Mouse (Mus musculus): ENCODE results near the gene Spata6. TPM values are rescaled to one million over a fixed set of nuclear protein-coding genes. Genes with fewer than 3 reads are reported as not detected.

Gene Spata6
- 36.3 and 38.0 TPM in 2 replicates for polyA plus RNA-seq (2015; fragmentation: Nextera tagmentation; extraction: Ambion mirVana)

GRCm38 (mm10) chr4:111719776-111720661, at the start of gene Spata6:
TSS of gene Spata6 (plus strand) at chr4:111719984.
- ATAC-seq (ENCODE audit: low read depth) = peak; percentile 98
- Histone ChIP-seq H3K4me3 (ENCODE audit: low read length) (peak within 1 kb of the TSS; percentile 94), H3K27me3 (ENCODE audit: control insufficient read depth, insufficient read depth, low read depth, low read length) (no peaks in the 10 kb centered on the region), H3K4me1 (replicated peaks; ENCODE audit: control insufficient read depth, insufficient read depth, low read length) (peaks cover 3% of the 10 kb centered on the region; the same call in 1 of the 2 replicates), H3K36me3 (ENCODE audit: control insufficient read depth, insufficient read depth, low read length) (no peaks in the 10 kb centered on the region; the same call in 1 of the 2 replicates), H3K4me2 (ENCODE audit: low read depth, low read length) (peak within 1 kb of the TSS; percentile 63), H3K27ac (ENCODE audit: low read length) (peak within 1 kb of the TSS; percentile 88), H3K9ac (ENCODE audit: low read length) (peak within 1 kb of the TSS; percentile 90), H3K9me3 (ENCODE audit: control insufficient read depth, low read length) (no peaks in the 10 kb centered on the region)
- under 1% methylated on average over 47 of the region's 50 CpGs for WGBS

DNA sequence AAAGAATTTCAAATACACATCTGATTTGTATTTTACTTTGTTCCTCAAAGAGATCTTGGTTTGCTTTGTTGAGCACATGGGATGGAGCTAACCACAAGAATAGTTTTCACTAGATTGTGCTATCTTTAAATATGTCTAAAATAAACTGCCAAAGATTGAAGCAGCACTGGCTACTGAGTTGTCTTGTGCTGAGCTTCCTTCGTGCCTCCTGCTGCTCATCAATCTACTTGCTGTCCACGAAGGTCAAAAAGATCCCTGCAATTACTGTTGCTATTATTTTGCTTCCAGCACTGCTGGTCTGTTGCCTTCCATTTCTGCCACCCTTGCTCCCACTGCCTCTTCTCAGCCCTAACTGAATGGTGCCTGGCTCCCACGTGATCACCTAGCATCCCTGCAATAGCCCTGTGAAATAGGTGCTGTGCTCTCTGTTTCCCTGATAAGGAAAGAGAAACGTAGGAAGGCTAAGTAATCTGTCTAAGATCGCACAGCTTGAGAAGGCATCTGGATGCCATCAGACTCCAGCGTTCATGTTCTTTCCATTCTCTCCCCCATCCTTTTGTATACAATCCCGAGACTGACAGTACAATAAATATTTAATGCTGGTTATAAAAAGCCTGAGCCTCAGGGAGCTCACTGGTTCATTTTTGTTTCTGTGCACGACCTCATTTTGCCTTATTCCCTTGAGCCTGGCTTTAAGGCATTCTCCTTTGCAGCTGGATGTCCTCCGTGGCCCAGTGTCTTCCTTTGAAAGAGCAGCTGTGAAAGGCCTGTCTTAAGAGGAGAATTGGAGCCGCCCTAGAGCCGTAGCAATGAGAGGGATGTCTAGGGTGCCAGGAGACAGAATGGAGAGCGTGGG, 49.0 kb upstream of the Spata6 start:
- Histone ChIP-seq H3K4me1 (replicated peaks; ENCODE audit: control insufficient read depth, insufficient read depth, low read length) (peaks cover 10% of the 10 kb centered on the region), H3K36me3 (ENCODE audit: control insufficient read depth, insufficient read depth, low read length) (no peaks in the 10 kb centered on the region), H3K9ac (ENCODE audit: low read length) (no peak overlapping the region; the same call in 1 of the 2 replicates), H3K27ac (ENCODE audit: low read length) (peak overlapping the region; percentile 77), H3K4me2 (ENCODE audit: low read depth, low read length) (no peak overlapping the region; the same call in 1 of the 2 replicates), H3K4me3 (ENCODE audit: low read length) (no peak overlapping the region), H3K9me3 (ENCODE audit: control insufficient read depth, low read length) (no peaks in the 10 kb centered on the region), H3K27me3 (ENCODE audit: control insufficient read depth, insufficient read depth, low read depth, low read length) (no peaks in the 10 kb centered on the region)
- WGBS = 23% methylated on average over 12 of the region's 12 CpGs
- ATAC-seq (ENCODE audit: low read depth) = peak; percentile 76

DNA sequence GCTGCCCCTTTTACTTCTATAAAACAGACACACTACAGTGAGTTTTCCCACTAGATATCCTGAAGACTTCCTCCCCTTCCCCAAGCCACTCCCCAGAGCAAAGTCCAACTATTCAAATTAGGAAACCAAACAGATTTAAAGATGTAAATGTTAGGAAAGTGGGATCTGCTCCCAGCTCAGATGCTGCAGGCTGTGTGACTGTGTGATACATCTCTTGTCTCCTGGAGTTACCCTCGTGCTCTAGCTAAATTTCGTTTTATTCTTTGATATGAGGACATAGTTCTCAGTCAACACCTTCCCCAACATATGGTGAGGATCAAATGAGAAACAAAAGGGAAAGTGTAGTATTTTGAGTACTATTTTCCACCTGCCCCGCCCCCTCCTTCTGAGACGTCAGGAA, 48.3 kb upstream of the Spata6 start:
- peak overlapping the region; percentile 77 for H3K27ac ChIP-seq (ENCODE audit: low read length)
- H3K4me2 ChIP-seq (ENCODE audit: low read depth, low read length) = no peak overlapping the region
- H3K27me3 ChIP-seq (ENCODE audit: control insufficient read depth, insufficient read depth, low read depth, low read length) = no peaks in the 10 kb centered on the region
- WGBS = 39% methylated on average over 4 of the region's 4 CpGs
- no peak overlapping the region for H3K4me3 ChIP-seq (ENCODE audit: low read length)
- peaks cover 10% of the 10 kb centered on the region for H3K4me1 ChIP-seq (replicated peaks; ENCODE audit: control insufficient read depth, insufficient read depth, low read length)
- H3K36me3 ChIP-seq (ENCODE audit: control insufficient read depth, insufficient read depth, low read length) = no peaks in the 10 kb centered on the region
- H3K9me3 ChIP-seq (ENCODE audit: control insufficient read depth, low read length) = no peaks in the 10 kb centered on the region
- no peak overlapping the region for H3K9ac ChIP-seq (ENCODE audit: low read length)
- ATAC-seq (ENCODE audit: low read depth) = peak; percentile 24

DNA sequence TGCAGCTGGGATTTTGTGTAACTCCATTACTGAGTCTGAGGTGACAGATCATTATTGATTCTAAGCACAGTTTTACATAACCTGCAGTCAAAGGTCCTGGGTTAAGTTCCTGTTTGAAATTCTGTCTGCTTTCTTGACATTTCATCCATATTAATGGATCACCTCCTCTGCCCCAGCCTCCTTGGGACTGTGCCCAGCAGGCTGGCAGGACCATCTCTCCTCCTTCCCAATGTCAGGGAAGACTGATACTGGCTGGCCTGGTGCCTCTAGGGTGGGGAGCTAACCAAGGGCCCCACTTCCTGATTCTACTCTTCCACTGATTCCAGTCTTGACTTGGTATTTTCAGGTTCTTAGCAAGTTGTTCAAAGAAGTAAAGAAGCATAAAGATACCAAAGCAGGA, 45.9 kb upstream of the Spata6 start:
- Histone ChIP-seq H3K27ac (ENCODE audit: low read length) (no peak overlapping the region), H3K9ac (ENCODE audit: low read length) (no peak overlapping the region), H3K9me3 (ENCODE audit: control insufficient read depth, low read length) (no peaks in the 10 kb centered on the region), H3K27me3 (ENCODE audit: control insufficient read depth, insufficient read depth, low read depth, low read length) (no peaks in the 10 kb centered on the region), H3K4me3 (ENCODE audit: low read length) (no peak overlapping the region), H3K4me2 (ENCODE audit: low read depth, low read length) (no peak overlapping the region), H3K4me1 (replicated peaks; ENCODE audit: control insufficient read depth, insufficient read depth, low read length) (peaks cover 10% of the 10 kb centered on the region), H3K36me3 (ENCODE audit: control insufficient read depth, insufficient read depth, low read length) (no peaks in the 10 kb centered on the region)
- no peak for ATAC-seq (ENCODE audit: low read depth)

GRCm38 (mm10) chr4:111681926-111682325, 37.9 kb upstream of the Spata6 start:
- no peak overlapping the region for H3K4me2 ChIP-seq (ENCODE audit: low read depth, low read length)
- H3K4me3 ChIP-seq (ENCODE audit: low read length) = no peak overlapping the region
- H3K4me1 ChIP-seq (replicated peaks; ENCODE audit: control insufficient read depth, insufficient read depth, low read length) = peaks cover 3% of the 10 kb centered on the region; the same call in 1 of the 2 replicates
- no peaks in the 10 kb centered on the region for H3K9me3 ChIP-seq (ENCODE audit: control insufficient read depth, low read length)
- no peak for ATAC-seq (ENCODE audit: low read depth)
- H3K36me3 ChIP-seq (ENCODE audit: control insufficient read depth, insufficient read depth, low read length) = no peaks in the 10 kb centered on the region
- no peak overlapping the region for H3K9ac ChIP-seq (ENCODE audit: low read length)
- H3K27ac ChIP-seq (ENCODE audit: low read length) = no peak overlapping the region
- no peaks in the 10 kb centered on the region for H3K27me3 ChIP-seq (ENCODE audit: control insufficient read depth, insufficient read depth, low read depth, low read length)
- 80% methylated on average over 5 of the region's 5 CpGs for WGBS

DNA sequence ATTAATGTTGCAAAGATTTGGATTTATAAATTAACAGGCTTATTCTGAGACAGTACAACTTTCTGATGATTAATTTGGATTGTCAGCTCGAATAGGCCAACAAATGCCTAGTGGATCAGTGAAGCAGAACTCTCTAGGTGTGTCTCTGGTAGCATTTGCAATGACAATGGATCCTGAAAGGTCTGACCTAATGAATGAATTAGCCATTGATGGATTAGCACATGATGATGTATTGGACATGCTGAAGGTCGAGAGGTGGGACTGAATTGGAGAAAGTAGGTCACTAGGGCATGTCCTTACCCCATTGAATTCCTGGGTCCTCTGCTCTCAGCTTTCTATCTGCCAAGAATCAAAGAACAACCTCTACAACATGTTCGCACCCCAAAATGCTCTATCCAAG, 37.0 kb upstream of the Spata6 start:
- H3K27ac ChIP-seq (ENCODE audit: low read length) = no peak overlapping the region
- WGBS = 70% methylated on average over 3 of the region's 3 CpGs

DNA sequence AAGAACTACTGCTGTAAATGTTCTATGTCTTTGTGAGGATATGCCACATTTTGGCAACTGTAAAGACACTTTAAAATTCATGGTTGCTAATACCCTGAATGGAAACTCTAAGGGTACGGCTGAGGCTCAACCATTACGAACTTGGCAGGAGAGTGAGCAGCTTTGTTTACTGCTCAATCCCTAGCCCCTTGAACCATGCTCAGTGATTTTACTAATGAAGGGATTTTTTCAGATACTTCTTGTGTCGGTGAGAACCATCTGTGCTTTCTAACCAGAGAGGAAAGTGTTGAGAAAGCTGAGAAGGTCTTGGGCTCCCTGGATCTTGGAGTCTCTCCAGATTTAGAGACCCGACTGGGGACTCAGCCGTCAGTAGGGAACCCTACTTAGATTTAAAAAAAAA, 35.9 kb upstream of the Spata6 start:
- Histone ChIP-seq H3K9me3 (ENCODE audit: control insufficient read depth, low read length) (no peaks in the 10 kb centered on the region), H3K4me1 (replicated peaks; ENCODE audit: control insufficient read depth, insufficient read depth, low read length) (peaks cover 7% of the 10 kb centered on the region; the same call in 1 of the 2 replicates), H3K36me3 (ENCODE audit: control insufficient read depth, insufficient read depth, low read length) (no peaks in the 10 kb centered on the region), H3K27ac (ENCODE audit: low read length) (no peak overlapping the region), H3K4me2 (ENCODE audit: low read depth, low read length) (no peak overlapping the region), H3K4me3 (ENCODE audit: low read length) (no peak overlapping the region), H3K9ac (ENCODE audit: low read length) (no peak overlapping the region), H3K27me3 (ENCODE audit: control insufficient read depth, insufficient read depth, low read depth, low read length) (no peaks in the 10 kb centered on the region)
- ATAC-seq (ENCODE audit: low read depth) = no peak
- WGBS = 46% methylated on average over 5 of the region's 5 CpGs

More for the DNA sequence above, 37.0 kb upstream of the Spata6 start:
- no peak overlapping the region for H3K4me2 ChIP-seq (ENCODE audit: low read depth, low read length)
- no peak for ATAC-seq (ENCODE audit: low read depth)
- H3K27me3 ChIP-seq (ENCODE audit: control insufficient read depth, insufficient read depth, low read depth, low read length) = no peaks in the 10 kb centered on the region
- no peaks in the 10 kb centered on the region for H3K9me3 ChIP-seq (ENCODE audit: control insufficient read depth, low read length)
- peaks cover 7% of the 10 kb centered on the region; the same call in 1 of the 2 replicates for H3K4me1 ChIP-seq (replicated peaks; ENCODE audit: control insufficient read depth, insufficient read depth, low read length)
- no peak overlapping the region for H3K4me3 ChIP-seq (ENCODE audit: low read length)
- H3K9ac ChIP-seq (ENCODE audit: low read length) = no peak overlapping the region
- no peaks in the 10 kb centered on the region for H3K36me3 ChIP-seq (ENCODE audit: control insufficient read depth, insufficient read depth, low read length)

DNA sequence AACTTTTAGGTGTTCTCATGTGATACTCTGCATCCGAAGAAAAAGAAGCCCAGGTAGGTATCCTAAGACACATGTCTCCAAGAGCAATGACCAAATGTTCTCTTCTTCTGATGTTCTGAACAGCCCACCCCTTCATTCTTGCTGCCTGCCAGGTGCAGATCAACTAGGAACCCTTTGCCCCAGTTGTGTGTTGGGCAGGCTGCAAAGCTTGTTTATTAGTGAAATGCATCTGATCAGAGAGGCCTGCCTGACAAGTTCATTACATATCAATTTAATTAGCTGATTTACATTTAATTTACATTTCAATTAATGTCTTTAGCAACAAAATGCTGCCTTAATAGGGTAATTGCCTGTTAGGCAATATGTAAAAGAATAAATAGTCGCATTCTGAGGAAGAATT, 33.8 kb upstream of the Spata6 start:
- no peak overlapping the region for H3K4me2 ChIP-seq (ENCODE audit: low read depth, low read length)
- no peak overlapping the region for H3K27ac ChIP-seq (ENCODE audit: low read length)
- 75% methylated on average over 2 of the region's 2 CpGs for WGBS
- H3K4me1 ChIP-seq (replicated peaks; ENCODE audit: control insufficient read depth, insufficient read depth, low read length) = peaks cover 10% of the 10 kb centered on the region
- ATAC-seq (ENCODE audit: low read depth) = no peak
- no peak overlapping the region for H3K9ac ChIP-seq (ENCODE audit: low read length)
- no peaks in the 10 kb centered on the region for H3K9me3 ChIP-seq (ENCODE audit: control insufficient read depth, low read length)
- no peaks in the 10 kb centered on the region for H3K27me3 ChIP-seq (ENCODE audit: control insufficient read depth, insufficient read depth, low read depth, low read length)
- H3K4me3 ChIP-seq (ENCODE audit: low read length) = no peak overlapping the region
- no peaks in the 10 kb centered on the region for H3K36me3 ChIP-seq (ENCODE audit: control insufficient read depth, insufficient read depth, low read length)

GRCm38 (mm10) chr4:111686951-111687350, 32.8 kb upstream of the Spata6 start:
- H3K4me1 ChIP-seq (replicated peaks; ENCODE audit: control insufficient read depth, insufficient read depth, low read length) = peaks cover 14% of the 10 kb centered on the region
- ATAC-seq (ENCODE audit: low read depth) = peak; percentile 79
- peak overlapping the region; percentile 56; the same call in 1 of the 2 replicates for H3K9ac ChIP-seq (ENCODE audit: low read length)
- no peaks in the 10 kb centered on the region for H3K27me3 ChIP-seq (ENCODE audit: control insufficient read depth, insufficient read depth, low read depth, low read length)
- no peak overlapping the region for H3K27ac ChIP-seq (ENCODE audit: low read length)
- no peaks in the 10 kb centered on the region for H3K9me3 ChIP-seq (ENCODE audit: control insufficient read depth, low read length)
- H3K4me3 ChIP-seq (ENCODE audit: low read length) = peak overlapping the region; percentile 23
- WGBS = 3% methylated on average over 9 of the region's 9 CpGs
- H3K36me3 ChIP-seq (ENCODE audit: control insufficient read depth, insufficient read depth, low read length) = no peaks in the 10 kb centered on the region
- H3K4me2 ChIP-seq (ENCODE audit: low read depth, low read length) = peak overlapping the region; percentile 58
